Mouse (Mus musculus) cerebellum, adult 2 months (tissue): ENCODE measurements at regions not wholly inside any gene's neighbourhood (a gene's known extent, or its start where the extent isn't known, plus 50 kb on each side); places are given as distances from the start of the nearest gene placed in this dataset.

Experiments
- CTCF ChIP-seq: fragments of 200-500 bp; IDR thresholded peaks from 2 replicates; pipeline ENCODE4 v1.5.1; 2011; ENCODE audit warnings: low read depth, mild to moderate bottlenecking, control low read depth, low read length, moderate library complexity, borderline replicate concordance; ENCODE audit not compliant: insufficient read depth
- POLR2A ChIP-seq: fragments of 200-500 bp; IDR thresholded peaks from 2 replicates; pipeline ENCODE4 v1.6.1; 2011; ENCODE audit warnings: low read length, control low read depth, borderline replicate concordance; ENCODE audit not compliant: insufficient read depth

GRCm38 (mm10) chr4:142927328-142928108 is 285.3 kb downstream of the Prdm2 start:
- TF ChIP-seq CTCF, result no peak
- no peak for TF ChIP-seq POLR2A
